Mouse (Mus musculus): ENCODE data around the gene Btbd9.

Gene Btbd9

DNA sequence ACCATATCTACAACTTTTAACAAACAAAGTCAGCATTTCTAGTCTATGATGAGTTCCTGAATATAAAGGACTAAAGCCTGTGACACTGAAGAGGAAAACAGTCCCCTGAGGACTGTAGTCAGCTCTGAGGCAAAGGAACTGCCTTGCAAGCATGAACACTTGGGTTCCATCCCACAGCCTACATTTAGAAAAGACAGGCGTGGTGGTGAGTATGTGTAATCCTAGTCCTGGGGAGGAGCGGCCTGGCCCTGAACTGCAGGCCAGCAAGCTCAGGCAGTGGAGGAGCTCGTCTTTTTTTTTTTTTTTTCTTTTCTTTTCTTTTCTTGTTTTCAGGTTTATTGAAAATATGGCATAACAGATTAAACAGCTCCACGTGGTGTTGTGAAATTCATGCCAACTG lies 181.0 kb downstream of the Btbd9 start:
- DNase-seq (ENCODE audit: low read depth, low spot score) = no peak

DNA sequence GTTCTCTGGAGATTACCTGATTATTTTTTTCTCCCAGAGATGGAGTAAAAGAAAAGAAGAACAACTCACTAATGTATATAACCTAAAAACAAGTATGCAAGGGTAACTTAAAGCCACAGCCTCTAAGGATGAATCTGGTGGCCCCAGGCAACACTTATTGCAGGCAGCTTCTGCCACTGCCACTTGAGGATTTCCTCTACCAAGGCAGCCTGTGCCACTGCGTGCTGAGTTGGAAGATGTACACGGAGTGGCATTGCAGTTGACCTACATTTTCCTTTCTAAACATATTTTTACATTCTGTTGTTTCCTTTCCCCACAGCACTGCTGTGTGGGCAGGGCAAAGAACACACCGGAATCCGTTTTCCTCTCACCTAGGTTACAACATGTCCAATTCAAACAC lies 184.3 kb downstream of the Btbd9 start:
- peak; percentile 69 for DNase-seq (ENCODE audit: low read depth, low spot score)

DNA sequence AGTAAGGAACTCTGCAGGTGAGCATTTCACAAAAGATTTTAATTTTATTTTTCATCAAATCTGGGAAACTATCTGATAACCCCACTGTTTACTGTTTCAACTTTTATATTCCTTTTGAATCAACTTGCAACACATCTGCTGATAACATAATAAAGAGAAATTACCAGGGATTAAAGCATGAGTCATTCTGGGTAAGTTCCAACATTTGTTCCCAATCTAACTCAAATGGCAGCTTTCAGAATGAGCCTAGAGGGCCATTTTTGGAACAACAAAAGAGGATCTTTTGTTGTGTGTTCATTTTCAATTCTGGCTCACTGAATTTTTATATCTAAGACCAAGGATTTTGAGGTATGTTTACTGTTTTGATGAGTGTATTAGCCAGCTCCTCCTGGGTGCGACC lies 185.1 kb downstream of the Btbd9 start:
- peak; percentile 62 for DNase-seq (ENCODE audit: low read depth, low spot score)

DNA sequence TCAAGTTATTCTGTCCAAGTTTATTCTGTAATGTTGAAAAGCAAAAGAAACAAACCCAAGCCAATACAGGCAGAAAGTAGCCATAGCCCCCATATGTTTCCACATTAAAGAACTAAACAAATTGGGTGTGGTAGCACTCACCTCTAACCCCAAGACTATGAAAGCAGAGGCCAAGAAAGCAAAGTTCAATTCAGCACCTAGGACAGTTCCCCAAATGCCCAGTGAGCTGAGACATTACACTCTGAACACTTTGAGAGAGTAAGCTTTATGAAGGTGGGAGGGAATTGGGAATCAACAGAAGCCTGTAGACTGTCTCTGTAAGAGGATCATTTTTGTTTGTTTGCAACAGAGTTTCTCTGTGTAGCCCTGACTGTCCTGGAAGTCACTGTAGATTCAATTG lies 186.6 kb downstream of the Btbd9 start:
- DNase-seq (ENCODE audit: low read depth, low spot score) = no peak

DNA sequence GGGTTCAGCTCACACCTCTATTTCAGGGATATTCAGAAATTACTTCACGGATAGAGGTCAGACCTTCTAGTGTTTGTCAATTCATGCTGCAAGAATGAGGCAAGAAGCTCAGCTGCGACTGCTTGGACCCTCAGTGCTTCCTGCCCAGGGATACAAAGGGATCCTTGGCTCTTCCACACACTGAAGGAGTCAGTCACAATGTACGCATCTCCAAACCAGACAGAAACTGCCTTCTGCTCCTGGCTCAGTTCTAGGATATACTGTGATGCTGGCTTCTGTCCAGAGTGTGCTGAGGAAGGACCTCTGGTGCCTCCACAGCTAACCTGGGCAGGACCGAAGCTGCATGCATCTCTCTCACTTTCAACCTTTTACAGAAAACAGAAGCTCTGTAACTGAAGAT lies 187.5 kb downstream of the Btbd9 start:
- DNase-seq (ENCODE audit: low read depth, low spot score) = peak; percentile 89

DNA sequence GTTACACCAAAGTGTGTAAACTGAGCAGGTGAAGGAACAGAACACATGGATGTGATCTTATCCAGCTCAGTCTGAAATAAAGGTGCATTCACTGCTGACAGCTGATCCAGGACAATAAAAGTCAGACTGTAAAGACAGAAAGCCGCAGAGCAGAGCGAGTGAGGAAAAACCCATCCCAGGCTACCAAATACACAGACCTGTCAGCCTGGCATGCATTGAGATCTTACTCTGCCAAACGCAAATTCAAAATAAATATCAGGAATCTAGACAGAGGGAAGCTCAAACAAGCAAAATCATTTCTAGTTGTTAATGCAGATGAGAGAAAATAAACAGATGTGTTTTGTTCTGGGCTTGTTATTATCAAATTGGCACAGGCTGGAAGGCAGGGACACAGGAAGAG lies 187.9 kb downstream of the Btbd9 start:
- DNase-seq (ENCODE audit: low read depth, low spot score) = no peak

DNA sequence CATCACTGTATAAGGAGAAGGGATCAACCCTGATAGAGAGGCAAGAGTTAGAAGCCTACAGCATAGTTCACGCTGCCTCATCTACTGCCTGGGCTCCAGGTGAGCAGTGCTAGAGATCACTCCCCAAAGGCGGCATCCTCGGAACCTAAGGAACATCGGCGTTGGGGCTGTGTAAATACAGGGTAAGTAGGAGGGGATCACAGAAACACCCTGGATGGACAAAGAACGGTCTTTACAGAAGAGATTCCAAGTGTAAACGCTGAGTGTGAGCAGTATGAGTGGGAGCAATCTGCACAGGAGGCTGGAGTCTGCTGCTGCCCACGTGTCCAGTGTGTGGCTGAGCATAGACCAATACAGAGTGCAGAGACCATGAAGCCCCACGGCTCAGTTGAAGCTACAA lies 190.0 kb downstream of the Btbd9 start:
- no peak for DNase-seq (ENCODE audit: low read depth, low spot score)

DNA sequence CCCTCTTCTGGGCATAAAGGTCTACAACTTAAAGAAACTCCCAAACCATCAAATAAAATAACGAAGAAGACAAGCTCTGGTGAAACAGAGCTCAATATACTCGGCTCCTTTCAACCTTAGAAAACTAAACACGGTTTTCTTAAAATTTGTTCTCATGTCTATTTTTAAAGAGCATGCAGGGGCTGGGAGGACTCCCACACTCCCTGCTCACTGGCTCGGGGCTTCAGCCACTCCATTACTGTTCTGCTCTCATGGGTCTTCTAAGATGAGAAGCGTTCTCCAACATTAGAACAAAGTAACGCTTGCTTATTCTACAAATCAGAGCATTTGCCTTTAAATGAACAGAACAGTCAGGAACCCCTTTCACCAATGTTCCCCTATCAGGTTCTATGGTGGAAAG lies 192.6 kb downstream of the Btbd9 start:
- no peak for DNase-seq (ENCODE audit: low read depth, low spot score)

DNA sequence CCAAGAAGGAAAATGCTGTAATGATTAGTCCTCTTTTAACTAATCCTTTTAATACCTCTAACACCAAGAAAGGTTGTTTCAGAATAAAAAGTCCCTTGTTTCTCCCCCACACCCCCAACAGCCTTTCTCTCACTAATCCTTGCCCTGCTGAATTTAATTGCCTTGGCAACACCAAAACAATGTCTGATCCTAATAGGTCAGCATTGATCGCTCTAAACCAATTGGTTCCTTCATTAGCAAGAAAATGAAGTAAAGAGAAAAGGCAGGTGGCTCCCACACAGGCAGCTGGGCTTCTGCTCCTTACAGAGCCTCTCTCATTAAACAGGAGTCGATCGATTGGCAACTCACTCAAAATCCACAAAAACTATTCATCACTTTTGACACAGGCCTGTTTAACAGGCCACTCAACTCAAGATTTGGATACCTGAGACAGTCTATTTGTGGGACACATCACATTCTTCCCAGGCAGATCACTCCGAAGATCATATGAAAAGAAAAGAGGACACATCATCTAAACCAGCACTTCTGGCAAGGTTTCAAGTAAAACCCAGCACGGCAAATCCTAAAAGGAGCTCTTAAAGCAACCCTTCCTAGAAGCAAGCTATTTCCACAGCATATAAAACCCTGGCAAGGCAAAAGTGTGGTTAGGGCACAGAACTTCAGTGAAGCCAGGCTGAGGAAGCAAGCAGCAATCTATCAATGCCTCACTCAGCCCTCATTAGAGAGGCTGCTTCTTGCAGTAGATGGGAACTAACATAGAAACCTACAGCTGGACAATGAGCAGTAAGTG lies 197.9 kb downstream of the Btbd9 start:
- peak; percentile 48 for DNase-seq (ENCODE audit: low read depth, low spot score)

DNA sequence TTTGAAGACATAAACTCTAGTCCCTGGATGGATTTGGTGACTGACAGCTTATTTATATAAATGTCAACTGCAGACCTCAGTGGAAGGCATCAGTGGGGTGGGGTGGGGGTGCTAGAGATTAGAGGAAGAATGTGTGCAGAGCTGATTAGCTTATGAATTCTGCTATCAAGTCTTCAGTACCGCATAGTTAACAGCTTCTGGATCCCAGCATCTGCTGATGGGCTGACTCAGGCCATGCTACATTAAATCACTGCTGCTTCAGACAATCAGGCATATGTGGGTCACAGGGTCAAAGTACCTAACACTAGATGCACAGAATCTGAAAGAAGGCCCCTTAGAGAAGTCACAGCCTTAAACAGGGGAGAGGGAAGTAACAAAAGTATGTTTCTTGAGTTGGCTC lies 198.5 kb downstream of the Btbd9 start:
- DNase-seq (ENCODE audit: low read depth, low spot score) = no peak

DNA sequence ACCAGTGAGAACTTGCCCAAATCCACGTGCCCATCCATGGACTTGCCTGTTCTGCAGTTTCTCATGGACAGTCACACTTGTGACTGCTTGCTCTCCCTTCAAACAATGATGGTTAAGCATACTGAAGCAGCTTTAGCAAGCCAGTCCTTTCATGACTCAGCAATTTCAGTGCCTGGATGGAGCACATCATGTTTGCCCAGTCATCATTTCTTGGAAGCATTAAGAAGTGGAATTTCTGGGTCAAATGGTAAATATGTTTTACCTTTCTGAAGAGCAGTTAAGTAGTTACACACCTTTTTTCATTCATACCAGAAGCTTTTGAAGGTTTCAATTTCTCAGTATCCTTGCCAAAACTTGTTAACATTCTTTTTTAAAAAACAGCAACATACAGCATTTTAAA lies 201.2 kb downstream of the Btbd9 start:
- DNase-seq (ENCODE audit: low read depth, low spot score) = no peak

DNA sequence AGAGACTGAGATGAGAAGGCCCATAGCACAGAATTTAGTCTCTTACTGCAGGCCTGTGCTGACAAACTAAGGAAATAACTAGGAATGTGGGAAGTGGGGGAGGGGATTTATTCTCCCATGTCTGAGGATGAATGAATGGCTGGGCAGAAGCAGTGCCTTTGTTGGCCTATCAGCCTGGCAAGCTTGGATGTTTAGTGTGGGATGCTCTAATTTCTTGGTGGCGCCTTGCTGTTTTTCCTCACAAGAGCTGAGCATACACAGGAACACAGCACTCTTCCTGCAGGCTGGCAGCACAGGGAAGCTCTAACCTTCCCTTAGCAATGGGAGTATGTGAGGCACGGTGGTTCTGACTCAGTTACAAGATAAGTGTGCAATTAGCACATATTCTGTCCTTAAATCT lies 207.7 kb downstream of the Btbd9 start:
- peak; percentile 65 for DNase-seq (ENCODE audit: low read depth, low spot score)

DNA sequence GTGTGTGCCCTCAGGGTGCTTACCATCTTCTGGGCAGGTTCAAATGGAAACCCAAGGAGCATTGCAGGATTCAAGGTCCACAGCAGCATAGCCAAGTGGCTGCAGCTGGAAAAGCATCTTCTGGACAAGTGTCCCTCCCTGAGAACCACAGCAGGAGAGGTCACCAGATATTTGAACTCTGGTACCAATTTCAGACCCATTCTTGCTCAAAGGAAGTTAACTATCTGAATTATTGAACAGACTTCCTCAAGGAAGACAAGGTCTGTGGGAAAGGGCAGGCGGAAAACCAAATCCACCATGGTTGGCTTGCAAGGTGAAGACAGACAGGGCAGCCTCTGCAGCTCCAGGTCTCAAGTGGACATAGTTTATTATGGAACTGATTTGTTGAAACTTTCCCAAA lies 211.6 kb downstream of the Btbd9 start:
- no peak for DNase-seq (ENCODE audit: low read depth, low spot score)

DNA sequence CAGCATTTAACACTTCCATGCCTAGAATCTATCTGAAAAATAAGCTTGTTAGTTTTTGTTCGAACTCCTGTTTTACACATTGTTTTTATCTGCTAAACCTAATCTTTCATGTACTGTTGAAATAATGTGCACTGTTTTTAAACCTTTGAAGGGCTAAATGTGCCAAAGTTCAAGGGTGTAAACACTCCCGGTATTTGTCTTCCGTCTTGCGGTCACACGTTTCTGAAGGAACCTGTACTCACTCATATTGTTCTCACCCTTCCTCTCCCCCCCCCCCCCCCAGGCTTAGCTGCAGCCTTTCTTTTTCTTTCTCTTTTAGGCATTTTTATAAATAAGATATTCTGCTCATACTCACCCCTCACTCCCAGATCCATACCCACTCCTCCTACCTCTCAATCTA lies 212.9 kb downstream of the Btbd9 start:
- DNase-seq (ENCODE audit: low read depth, low spot score) = no peak

DNA sequence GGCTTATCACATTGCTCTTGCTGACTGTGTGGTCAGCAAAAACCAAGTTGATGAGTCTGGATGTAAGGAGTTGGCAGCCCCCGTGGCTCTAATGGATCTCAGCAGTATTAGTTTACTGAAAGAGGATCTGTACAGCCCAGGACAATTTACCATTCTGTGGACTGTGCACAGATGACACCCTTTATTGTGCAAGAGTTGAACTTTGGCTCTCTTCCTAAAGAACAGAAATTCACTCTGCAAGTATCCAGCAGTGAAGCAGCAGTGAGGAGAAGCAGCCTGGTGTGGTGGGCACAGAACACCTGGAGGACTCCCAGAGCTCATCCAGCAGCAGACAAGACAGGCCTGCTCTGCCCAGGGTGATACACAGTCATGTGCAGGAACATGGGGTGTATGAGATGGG lies 215.6 kb downstream of the Btbd9 start:
- DNase-seq (ENCODE audit: low read depth, low spot score) = no peak

DNA sequence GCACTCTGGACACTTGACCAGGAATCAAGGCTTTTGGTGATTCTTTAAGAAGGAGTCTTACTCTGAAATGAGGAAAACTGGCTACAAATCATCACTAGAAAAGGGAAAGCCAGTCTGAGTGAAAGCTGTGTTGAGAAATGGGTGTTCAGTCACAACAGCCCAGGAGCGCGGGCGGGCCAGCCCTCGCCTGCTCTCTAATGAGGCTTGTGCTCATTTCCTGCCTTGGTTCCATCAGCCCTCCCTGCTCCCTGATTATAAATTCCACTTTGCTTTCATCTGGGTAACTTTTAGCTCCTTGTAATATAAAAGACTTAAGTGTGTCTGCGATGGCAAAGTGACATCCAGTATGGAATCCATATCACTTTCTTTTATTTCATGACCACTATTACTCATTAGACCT lies 216.9 kb downstream of the Btbd9 start:
- peak; percentile 28 for DNase-seq (ENCODE audit: low read depth, low spot score)

DNA sequence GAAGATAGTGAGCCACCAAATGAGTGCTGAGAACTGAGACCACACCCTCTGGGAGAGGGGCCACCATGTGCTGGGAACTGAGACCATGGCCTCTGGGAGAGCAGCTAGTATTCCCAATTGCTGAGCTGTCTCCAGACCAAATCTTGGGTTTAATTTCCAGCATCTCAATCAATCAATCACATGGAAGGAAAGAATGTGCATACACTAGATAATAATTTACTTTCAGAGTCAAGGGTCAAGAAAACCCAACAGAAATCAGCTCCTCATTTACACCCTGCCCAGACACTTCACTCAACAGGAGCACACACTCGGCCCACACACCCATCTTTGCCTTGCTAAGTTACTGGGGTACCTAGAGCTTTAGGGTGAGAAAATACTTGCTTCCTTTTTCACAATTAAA lies 220.9 kb downstream of the Btbd9 start:
- no peak for DNase-seq (ENCODE audit: low read depth, low spot score)

DNA sequence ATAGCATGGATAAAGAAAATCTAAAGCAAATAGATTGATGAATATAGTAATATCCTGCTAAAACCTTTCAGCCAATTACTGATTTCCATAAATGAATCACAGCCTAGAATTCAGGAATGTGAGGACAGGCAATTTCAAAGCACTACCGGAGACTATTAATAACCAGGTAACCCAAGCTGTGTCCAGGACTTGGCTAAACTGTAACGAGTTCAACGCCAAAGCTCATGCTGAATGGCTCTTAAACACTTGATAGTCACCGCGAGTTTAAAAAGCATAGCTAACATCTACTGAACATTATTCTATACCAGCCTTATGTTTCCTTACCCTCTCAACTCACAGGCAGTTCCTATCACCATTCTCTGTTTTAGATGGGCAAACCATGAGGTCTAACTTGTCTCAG lies 221.9 kb downstream of the Btbd9 start:
- DNase-seq (ENCODE audit: low read depth, low spot score) = no peak

DNA sequence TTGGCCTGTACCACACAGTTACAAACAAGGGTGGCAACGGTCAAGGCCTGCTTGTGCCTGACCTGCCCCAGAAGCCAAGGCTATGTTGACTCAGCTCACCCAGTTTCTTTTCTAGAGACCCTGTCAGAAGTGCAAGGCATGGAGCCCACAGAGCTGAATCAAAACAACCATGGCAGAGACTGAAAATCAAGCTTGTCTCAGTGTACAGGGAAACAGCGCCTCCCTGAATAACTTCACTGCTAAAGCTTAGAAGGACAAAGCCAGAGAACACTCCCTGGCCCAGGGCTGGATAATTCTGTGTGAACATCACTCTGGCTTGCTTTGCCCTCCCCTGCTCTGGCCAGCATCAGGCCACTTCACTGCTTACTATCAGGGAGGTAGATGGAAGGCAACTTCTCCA lies 228.3 kb downstream of the Btbd9 start:
- peak; percentile 20 for DNase-seq (ENCODE audit: low read depth, low spot score)

DNA sequence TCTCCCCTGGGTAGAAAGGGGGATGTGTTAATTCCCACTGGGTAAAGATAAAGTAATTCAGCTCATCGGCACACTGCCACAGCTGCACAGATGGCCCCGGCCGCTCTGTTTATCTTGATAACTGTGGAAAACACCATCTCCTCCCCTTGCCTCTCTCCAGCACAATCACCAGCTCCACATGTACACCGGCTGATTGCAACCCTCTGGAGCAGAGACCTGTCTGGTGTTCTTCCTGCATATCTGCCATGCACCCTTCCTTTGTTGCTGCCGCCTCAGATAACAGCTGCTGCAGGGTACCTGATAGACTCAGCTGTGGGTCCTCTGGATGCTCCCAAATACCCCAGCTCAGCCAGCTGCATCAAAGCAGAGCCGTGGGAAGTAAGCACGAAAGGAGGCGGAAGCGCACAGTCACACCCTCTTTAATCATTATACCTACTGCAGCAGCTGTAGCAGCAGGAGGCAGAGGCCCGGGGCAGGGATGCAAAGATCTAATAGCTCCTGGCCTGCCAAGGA lies 229.1 kb downstream of the Btbd9 start:
- DNase-seq (ENCODE audit: low read depth, low spot score) = peak; percentile 52

DNA sequence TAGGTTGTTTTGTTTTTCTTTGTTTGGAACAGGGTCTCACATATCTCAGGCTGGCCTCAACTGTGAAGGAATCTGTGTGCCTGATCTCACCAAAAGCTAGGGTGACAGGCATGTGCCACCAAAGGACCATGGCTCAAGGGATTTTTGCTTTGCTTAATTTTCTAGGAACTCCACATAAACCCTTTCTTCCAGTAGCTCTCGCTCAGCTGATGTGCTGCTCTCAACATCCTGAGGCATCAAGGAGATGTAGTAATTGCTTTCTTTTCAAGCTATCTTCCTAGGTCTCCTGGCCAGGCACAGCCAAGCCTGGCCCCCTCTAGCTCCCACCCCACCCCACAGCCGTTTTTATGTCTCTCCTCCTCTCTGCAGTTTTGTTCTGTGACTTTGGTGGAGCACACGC lies 231.3 kb downstream of the Btbd9 start:
- DNase-seq (ENCODE audit: low read depth, low spot score) = no peak

DNA sequence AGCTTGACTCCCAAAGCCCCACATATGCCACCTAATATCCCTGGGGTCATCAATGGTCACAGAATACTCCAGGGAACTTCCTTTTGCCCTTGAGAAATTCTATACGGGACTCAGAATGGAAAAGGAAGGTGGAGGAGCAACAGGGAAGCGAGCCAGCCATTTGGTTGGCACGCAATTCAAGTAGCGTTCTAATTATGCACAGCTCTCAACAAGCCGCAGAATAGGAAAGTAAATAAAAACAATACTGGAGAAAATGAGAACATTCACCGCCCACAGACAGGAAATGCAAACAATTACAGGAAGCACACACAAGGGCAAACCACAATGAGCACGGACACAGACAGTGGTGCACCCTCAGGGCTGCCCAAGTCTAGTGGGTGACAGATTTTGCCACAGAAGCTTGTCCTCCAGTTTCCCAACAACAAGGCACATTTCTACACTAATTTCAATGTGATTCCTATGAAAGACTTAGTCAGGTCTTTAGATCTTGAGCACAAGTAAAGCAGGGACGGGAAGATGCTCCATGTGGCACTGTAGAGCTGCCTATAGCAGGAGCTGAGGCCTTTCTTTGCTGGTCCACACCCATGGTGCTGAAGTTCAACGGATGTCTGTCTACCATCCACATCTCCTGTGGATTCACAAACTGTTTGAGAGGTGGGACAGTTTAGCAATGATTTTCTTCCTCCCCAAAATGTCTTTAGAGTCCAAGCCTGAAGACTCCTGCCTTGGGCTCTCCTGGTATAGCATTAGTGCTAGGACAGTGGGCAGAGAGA lies 232.4 kb downstream of the Btbd9 start:
- DNase-seq (ENCODE audit: low read depth, low spot score) = peak; percentile 22

DNA sequence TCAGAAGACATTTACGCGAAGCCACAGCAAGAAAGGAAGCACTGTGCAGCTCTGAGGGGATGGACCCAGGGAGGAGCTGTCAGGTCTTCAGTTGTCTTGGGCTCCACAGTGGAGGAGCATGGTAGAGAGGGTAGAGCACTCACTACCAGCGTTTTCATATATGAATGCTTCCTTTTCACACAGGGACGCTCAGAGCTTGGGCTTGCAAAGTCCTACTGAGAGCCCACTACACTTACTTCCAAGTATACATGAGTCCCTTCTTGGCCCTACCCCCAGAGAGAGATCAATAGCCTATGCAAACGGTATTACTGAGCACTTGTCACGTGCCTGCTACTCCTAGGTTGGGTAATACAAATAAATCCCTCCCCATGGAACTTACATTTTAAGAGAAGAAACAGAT lies 234.7 kb downstream of the Btbd9 start:
- DNase-seq (ENCODE audit: low read depth, low spot score) = no peak
